Mouse (Mus musculus): ENCODE data around the gene Sept4. TPM values are rescaled to one million over a fixed set of nuclear protein-coding genes. Genes with fewer than 3 reads are reported as not detected.
A peak's percentile ranks its signal among the peaks of the same experiment; 100 is the strongest.

The Sept4 gene
- total RNA-seq (2021): 100 to 1,000 TPM; 158 to 178 TPM

DNA sequence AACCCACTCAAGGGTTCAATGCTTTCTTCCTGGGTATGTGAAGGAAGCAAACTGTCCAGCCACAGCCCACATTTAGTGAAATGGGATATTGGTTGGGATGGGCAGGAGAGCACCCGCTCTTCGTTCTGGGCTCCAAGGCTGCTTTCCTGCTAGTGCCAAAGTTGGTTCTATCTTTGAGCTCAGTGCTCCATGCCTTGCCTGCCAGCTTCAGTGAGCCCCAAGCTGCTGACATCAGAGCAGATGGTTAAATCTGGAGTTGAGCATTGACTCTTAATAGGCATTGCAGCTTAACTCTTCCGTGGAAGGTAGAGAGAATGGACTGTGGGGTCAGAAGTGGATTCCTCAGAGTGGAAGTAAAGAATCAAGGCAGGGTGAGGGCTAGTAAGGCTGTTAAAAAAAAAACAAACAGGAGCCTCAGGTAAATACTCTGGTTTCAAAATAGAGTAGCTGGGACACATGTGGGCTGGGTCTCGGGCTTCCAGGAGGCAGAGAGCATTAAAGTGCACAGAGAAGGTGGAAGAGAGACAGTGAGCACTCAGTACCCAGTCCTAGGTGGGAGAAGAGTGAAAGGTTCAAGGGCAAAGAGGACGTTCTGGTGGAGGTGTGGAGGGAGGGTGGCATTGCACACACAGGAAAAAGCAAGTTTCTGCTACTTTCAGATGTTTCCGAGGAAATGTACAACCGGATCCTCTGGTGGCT lies at the start of gene Sept4:
Gene Sept4, plus strand, starts transcription at position 649 of the 699 bp plus-strand sequence.
- DNase-seq: no peak

DNA sequence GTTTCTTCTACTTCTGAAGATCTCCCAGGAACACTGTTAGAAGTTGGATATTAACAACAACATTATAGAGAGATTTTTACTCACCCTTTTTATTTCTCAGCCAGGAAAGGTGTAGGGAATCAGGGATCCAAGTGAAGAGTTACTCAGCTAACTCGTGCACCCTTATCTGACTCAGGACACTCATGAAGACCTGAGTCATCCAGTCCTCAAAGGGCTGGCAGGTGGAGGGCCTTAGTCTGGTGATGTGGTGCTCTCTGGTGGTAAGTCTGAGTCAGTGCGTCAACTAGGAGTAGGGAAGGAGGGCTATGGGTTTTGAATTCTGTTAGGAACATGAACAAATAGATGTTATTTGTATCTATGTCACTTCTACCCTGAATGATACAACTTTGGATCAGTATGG lies 49.4 kb upstream of the Sept4 start:
- no peak for DNase-seq

DNA sequence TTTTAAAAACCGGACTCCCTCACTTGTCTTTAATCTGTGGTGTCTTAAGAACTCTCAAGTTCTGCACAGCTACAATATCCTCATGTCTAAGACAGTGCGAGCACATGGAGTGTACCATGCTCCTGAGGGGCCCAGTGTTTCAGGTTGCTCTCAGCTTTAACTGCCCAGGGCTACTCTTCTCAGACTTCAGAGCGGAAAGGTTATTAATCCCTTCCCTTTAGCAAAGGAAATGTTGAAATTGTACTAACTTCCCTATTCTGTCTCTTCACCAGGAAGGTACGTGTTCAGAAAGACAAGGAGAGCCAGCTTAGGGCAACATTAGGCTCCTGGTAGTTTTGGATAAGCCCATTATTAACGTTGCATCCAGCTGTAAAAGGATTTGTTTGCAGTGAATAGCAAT lies 45.2 kb upstream of the Sept4 start:
- no peak for DNase-seq

GRCm38 (mm10) chr11:87523967-87524366 lies 44.7 kb upstream of the Sept4 start:
- DNase-seq: no peak

DNA sequence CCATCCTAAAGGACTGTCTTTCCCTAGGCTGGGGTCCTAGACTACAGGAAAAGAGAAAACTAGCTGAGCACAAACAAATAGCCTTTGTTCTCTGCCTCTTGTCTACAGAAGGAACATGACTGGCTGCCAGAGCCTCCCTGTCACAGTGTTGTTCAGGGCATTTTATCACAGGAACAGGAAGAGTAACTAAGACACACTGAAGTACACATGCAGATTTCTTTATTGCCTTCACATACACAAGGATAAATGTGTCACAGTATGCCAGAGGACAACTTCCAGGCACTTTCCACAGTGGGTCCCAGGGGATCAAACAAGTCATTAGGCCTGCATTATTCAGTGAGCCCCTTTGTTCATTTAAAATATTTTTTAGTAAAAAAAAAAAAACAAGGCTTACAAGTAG lies 43.9 kb upstream of the Sept4 start:
- DNase-seq: no peak

DNA sequence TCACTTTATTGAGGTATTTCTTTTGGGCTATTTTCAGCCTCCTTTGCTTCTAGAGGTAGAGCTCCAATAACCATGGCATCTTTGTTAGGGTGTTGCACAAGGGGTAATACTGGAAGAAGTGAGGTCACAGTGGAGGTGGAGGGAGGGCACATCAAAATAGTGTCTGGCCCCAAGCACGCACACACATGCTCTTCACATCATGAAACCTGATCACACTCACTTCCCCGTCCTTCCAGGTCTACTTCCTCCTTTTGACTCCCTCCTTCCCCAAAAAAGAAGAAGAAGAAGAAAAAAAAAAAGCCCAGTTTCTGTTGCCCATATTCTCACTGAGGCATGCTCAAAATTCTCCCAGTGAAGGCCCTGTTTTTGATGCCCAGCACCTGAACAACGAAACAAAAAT lies 41.3 kb upstream of the Sept4 start:
- no peak for DNase-seq

DNA sequence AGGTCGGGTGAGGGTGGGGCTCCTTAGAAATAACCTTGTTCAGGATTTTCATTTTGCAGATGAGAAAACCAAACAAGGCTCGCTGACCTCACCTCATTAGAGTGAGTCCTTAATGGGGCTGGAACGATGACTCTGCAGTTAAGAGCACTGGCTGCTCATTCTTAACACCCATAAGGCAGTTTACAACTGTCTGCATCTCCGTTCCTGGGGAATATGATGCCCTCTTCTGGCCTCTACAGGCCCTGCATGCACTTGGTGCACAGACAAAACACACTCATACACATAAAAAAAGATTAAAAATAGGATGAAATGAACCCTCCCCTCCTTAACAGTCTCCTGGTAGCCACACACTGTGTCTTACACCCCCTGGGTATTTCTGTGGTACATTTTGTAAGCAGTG lies 40.7 kb upstream of the Sept4 start:
- DNase-seq: no peak

- no peak for DNase-seq
These were observed 37.0 kb upstream of the Sept4 start for GRCm38 (mm10) chr11:87531695-87532094.

- DNase-seq: no peak
These were observed 26.4 kb upstream of the Sept4 start for GRCm38 (mm10) chr11:87542285-87542684.

DNA sequence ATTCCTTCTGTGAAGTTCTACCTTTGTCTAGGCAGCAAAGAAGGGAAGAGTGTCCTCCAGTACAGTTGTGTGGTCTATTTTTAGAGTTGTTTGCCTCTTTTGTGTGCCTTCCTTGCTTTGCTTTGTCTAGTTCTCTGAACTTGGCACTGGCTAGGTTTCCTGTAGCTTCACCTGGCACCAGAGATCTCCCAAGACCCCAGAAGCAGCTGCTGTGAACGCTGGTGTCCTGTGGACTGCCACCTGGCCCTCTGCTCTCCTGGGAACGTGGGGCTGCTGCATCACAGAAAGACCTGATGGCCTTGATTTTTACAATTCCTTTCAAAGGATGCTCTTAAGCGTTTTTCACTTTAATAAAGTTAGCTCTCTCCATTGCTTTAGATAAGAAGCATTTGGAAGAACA lies 25.8 kb upstream of the Sept4 start:
- no peak for DNase-seq

DNA sequence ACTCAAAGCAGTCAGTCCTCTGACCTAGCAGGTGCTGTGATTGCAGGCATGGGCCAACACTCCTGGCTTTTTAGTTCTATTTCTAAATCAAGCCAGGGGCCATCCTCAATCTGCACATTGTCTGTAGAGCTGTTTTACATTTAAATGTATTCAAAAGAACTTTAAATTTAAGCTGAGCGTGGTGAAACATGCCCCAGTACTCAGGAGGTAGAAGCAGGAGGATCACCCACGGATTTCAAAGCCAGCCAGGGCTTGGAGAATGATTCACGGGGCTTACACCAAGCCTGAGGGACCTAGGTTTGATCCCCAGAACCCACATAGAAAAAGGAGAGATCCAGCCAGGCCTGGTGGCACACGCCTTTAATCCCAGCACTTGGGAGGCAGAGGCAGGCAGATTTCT lies 15.4 kb upstream of the Sept4 start:
- DNase-seq: no peak

DNA sequence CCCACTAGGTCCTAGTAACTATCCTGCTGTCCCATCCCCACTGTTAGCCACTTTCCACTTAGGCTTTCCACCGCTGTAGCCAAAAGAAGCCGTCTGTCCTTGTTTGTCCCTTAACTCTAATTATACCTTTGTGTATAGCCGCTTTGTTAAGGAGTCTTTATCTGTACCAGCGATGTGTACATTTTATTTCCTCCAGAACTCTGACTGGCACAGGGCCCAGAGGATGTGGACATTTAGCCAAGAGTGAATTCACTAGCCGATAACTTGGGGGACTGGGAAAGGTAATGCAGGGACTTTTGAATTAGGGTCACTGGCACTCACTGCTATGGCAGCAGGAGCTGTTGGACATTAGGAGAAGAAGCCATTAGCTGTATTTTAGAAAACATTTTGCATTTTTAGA lies 14.3 kb upstream of the Sept4 start:
- no peak for DNase-seq

- no peak for DNase-seq
These were observed 13.5 kb upstream of the Sept4 start for GRCm38 (mm10) chr11:87555106-87555703.

GRCm38 (mm10) chr11:87561208-87561607 lies 7.5 kb upstream of the Sept4 start:
- no peak for DNase-seq

DNA sequence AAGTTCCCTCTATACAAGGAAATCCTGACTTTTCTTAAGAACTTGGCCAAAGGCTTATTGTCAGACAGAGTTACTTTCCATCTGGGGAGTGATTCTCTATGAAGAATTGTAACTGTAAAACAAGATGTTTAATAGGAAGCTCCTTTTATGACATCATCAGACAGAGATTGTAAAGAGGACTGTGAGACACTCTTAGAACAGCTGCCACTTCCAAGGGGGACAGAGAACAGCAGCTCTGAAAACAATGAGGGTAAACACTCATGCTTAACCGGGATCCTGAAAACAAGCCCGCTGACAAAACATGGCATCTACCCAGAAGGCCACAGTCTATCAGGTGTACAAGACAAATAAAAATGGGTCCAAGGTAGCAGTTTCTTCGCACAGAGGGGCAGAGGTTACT lies 2.2 kb upstream of the Sept4 start, which contains the start of gene Gm11492:
Gene Gm11492, plus strand, starts transcription at position 153 of the 400 bp plus-strand sequence.
- no peak for DNase-seq

DNA sequence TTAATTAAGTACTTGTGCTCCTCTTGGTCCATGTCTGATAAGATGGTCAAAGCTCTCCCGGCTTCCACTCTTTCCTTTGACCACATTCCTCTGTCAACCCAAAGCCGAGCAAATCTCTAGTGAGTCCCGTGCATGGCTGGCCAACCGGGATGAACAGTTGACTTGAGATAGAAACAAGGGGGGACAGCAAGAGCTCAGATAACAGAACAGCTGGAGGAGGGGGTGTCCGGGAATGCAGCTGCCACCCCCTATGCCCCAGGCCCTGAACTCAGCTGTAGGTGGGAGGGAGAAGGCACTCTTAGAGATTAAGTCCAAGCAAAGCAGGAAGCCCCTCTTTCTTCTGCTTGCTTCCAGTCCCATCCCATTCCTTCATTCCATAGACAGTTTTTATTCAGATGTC lies 2.0 kb downstream of the Sept4 start:
- no peak for DNase-seq

- no peak for DNase-seq
These were observed 2.8 kb downstream of the Sept4 start for GRCm38 (mm10) chr11:87571361-87571950.

DNA sequence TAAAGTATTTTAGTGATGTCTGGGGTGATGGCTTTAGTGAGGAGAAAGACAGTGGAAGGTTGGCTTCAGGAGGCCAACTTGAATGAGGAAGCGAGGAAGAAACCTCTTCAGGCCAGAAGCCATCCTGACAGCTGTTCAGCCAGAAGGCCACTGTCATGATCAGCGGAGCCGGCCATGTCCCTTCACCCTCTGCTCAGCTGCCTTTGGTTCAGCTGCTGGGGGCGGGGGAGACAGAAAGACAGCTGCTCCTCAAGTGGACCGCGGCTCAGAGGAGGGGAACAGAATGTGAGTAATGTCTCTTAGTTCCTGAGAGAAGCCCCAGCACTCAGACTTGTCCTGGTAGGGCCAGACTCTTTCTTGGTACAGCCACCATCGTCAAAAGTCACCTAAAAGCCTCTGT lies 5.0 kb downstream of the Sept4 start:
- DNase-seq: no peak

- DNase-seq: no peak
These were observed 5.9 kb downstream of the Sept4 start for GRCm38 (mm10) chr11:87574520-87575180.

GRCm38 (mm10) chr11:87577601-87578248 lies 9.0 kb downstream of the Sept4 start:
- DNase-seq: no peak

DNA sequence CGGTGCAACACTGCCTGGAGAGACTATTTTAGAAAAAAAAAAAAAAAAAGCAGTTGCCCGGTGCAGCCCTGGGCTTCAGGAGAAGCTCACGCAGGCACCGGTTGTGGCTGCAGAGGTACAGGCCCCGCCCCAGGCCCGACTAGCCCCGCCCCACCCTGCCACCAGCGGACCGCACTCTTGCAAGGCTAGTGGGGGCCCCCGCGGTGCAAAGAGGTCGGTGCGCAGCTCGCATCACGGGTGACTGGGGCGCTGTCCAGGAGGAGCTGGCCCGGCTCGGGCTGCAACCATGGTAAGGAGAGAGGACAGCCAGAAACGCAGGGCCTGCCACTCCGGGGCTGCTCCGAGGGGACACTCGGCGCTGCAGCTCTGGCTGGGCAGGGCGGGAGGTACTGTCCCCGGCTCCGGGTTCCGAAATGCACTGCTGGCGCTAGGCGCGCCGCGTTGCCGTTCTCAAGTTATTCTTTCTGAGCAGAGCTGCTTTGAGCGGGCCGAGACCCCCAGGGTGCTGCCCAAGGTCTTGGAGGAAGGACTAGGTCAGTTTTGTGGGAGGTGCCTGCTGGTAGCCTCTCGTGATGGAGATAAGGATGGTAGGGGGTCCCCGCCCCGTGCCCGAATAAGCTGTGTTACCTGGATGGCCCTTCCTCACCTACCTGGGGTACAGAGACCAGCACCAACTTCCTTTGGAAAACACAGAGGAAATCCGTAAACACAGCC lies 9.7 kb downstream of the Sept4 start:
- DNase-seq: peak; percentile 70 to 73

- DNase-seq: no peak
These were observed 10.4 kb downstream of the Sept4 start for GRCm38 (mm10) chr11:87578963-87579601.
